Mouse (Mus musculus) kidney, adult 2 months (tissue): ENCODE results near the gene Zfp318.

Experiments
- CTCF ChIP-seq: fragments of 200-500 bp; conservative IDR thresholded peaks from 2 replicates; pipeline ENCODE4 v1.5.1; 2011; ENCODE audit warnings: low read depth, mild to moderate bottlenecking, control low read depth, low read length, moderate library complexity, mixed read lengths; ENCODE audit not compliant: insufficient read depth, insufficient read length
- POLR2A ChIP-seq: fragments of 200-500 bp; IDR thresholded peaks from one replicate; pipeline ENCODE4 v1.6.1; 2011; ENCODE audit warnings: low read depth, low read length, control low read depth

- TF ChIP-seq POLR2A (no peak), CTCF (peak; percentile 84)
These were observed 9.5 kb downstream of the Zfp318 start for GRCm38 (mm10) chr17:46393012-46393411.
